Mouse (Mus musculus): ENCODE results near the gene Cltc.

Gene Cltc

GRCm38 (mm10) chr11:86683395-86684125 is 73.8 kb downstream of the Cltc start, which contains the start of the genes Vmp1 and Ptrh2:
Gene Vmp1, minus strand, starts transcription at chr11:86683836.
Gene Ptrh2, plus strand, starts transcription at chr11:86683985.
- peak; percentile 93 for DNase-seq (ENCODE audit: low spot score)

GRCm38 (mm10) chr11:86682861-86683260 is 74.5 kb downstream of the Cltc start:
- no peak for DNase-seq (ENCODE audit: low spot score)

- no peak for DNase-seq (ENCODE audit: low spot score)
Observed at GRCm38 (mm10) chr11:86681423-86681822, 75.9 kb downstream of the Cltc start.

- DNase-seq (ENCODE audit: low spot score) = no peak
Observed at GRCm38 (mm10) chr11:86680729-86681128, 76.6 kb downstream of the Cltc start.

- no peak for DNase-seq (ENCODE audit: low spot score)
Observed at GRCm38 (mm10) chr11:86678957-86679356, 78.4 kb downstream of the Cltc start.

GRCm38 (mm10) chr11:86675520-86675919 is 81.8 kb downstream of the Cltc start:
- no peak for DNase-seq (ENCODE audit: low spot score)

- DNase-seq (ENCODE audit: low spot score) = no peak
Observed at GRCm38 (mm10) chr11:86672772-86673171, 84.6 kb downstream of the Cltc start.

- no peak for DNase-seq (ENCODE audit: low spot score)
Observed at GRCm38 (mm10) chr11:86671041-86671675, 86.2 kb downstream of the Cltc start.

GRCm38 (mm10) chr11:86668169-86668568 is 89.2 kb downstream of the Cltc start:
- DNase-seq (ENCODE audit: low spot score) = no peak

- DNase-seq (ENCODE audit: low spot score) = no peak
Observed at GRCm38 (mm10) chr11:86667553-86667952, 89.8 kb downstream of the Cltc start.

- DNase-seq (ENCODE audit: low spot score) = no peak
Observed at GRCm38 (mm10) chr11:86664406-86664805, 93.0 kb downstream of the Cltc start.

GRCm38 (mm10) chr11:86663977-86664376 is 93.4 kb downstream of the Cltc start:
- DNase-seq (ENCODE audit: low spot score) = no peak

- DNase-seq (ENCODE audit: low spot score) = no peak
Observed at GRCm38 (mm10) chr11:86662986-86663895, 94.1 kb downstream of the Cltc start.

- no peak for DNase-seq (ENCODE audit: low spot score)
Observed at GRCm38 (mm10) chr11:86657863-86658262, 99.5 kb downstream of the Cltc start.

- no peak for DNase-seq (ENCODE audit: low spot score)
Observed at GRCm38 (mm10) chr11:86656849-86657567, 100.4 kb downstream of the Cltc start.

GRCm38 (mm10) chr11:86655671-86656070 is 101.7 kb downstream of the Cltc start:
- no peak for DNase-seq (ENCODE audit: low spot score)

- no peak for DNase-seq (ENCODE audit: low spot score)
Observed at GRCm38 (mm10) chr11:86654096-86654495, 103.3 kb downstream of the Cltc start.

- DNase-seq (ENCODE audit: low spot score) = peak; percentile 71
Observed at GRCm38 (mm10) chr11:86653446-86653845, 103.9 kb downstream of the Cltc start.

GRCm38 (mm10) chr11:86652578-86652979 is 104.8 kb downstream of the Cltc start:
- DNase-seq (ENCODE audit: low spot score) = no peak

- DNase-seq (ENCODE audit: low spot score) = no peak
Observed at GRCm38 (mm10) chr11:86650676-86651075, 106.7 kb downstream of the Cltc start.

GRCm38 (mm10) chr11:86649542-86649941 is 107.8 kb downstream of the Cltc start:
- no peak for DNase-seq (ENCODE audit: low spot score)
